Mouse (Mus musculus) forelimb bud, embryonic 11.5 days (tissue): ENCODE measurements around the gene Scg5.

Source experiments
- DNase-seq: peaks from one replicate; pipeline ENCODE4 v3.0.0-alpha.2; 2012; ENCODE audit warnings: low read depth, low spot score

The Scg5 gene

GRCm38 (mm10) chr2:113806851-113807577 is 21.9 kb downstream of the Scg5 start:
- no peak for DNase-seq

DNA sequence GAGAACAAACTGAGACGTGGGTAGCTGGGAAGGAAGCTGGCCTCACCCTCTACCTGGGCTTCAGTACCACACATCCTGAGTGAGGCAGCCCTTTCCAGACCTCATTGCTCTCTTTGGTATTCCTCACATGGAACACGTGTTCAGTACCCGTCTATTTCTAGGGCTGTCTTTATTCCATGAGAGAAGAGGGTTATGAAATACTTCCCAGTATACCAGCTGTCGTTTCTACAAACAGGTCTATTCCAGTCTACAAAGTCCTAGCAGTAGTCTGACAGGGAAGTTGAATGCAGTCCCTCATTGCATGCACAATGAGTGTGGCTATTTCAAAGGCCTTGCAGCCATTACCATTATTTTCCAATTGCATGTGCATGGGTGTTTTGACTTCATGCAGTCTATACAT is 23.2 kb downstream of the Scg5 start:
- no peak for DNase-seq

DNA sequence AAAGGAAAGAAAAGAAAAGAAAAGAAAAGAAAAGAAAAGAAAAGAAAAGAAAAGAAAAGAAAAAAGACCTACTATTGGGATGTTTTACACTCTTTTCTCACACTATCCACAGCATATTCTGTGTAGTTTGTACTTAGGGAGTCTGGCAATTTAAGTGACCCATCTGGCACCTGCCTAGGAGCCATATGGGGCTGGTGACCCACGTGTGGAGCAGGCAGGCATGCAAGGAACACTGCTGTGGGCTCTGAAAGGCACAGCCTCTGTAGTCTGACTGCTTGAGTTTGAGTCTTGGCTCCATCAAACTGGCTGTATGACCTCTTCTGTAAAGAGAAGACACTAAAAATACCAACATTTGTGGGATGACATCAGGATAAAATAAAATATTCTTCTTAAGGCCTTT is 25.2 kb downstream of the Scg5 start:
- no peak for DNase-seq

DNA sequence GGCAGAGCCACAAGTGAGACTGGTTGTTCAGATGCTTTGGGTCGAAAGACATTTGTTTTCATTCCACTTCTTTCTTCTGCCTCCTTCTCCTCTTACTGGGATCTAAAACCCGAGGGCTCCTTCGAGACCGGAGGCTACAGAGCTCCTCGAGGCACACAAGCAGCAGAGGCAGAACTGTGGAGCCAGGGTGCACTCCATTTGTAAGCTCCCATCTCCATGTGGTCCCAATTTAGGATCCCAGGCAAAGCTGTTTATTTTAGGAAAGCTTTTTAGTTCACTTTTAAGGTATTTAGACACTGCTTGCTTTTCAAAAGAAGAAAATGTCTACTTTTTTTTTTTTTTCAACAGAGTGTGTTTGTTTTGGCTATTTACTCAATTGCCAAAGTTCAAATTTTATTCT is 28.1 kb downstream of the Scg5 start:
- no peak for DNase-seq

- DNase-seq: no peak
Observed at GRCm38 (mm10) chr2:113798605-113799004, 30.3 kb downstream of the Scg5 start.

DNA sequence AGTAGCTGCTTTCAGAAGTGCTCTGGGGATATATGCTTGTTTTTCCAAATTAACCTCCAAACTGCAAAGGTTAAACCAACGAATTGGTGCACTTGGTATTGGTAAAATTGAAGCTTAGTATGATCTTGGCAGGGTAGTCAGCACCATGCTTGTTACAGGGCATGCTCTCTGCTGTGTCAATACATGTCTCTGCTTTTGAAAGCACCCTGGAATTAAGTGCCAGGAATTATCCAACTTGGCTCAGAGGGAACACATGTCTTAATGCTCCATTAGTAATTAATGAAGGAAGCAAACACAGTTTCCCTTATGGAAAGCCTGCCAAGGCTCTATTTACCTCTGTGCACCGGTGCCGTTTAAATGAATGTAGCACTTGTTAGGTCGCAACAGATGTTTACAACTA is 33.7 kb downstream of the Scg5 start:
- no peak for DNase-seq

DNA sequence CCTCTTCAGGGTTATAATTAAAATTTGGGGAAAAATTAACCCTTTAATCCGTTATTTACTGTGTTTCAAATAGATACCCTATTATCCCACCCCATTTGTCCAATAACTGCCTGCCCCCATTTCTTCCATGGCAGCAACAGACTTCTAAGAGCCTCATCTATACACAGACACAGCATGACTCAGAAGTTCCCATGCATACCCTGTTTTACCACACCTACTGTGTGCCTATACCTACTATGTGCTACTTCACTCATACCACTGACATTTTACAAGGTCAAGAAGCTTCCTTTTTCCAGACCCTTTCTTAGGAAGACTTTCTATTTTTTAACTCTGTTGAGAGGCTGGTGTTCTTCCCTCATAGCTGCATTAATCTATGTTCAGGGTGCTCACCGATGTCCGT is 35.4 kb downstream of the Scg5 start:
- DNase-seq: no peak

DNA sequence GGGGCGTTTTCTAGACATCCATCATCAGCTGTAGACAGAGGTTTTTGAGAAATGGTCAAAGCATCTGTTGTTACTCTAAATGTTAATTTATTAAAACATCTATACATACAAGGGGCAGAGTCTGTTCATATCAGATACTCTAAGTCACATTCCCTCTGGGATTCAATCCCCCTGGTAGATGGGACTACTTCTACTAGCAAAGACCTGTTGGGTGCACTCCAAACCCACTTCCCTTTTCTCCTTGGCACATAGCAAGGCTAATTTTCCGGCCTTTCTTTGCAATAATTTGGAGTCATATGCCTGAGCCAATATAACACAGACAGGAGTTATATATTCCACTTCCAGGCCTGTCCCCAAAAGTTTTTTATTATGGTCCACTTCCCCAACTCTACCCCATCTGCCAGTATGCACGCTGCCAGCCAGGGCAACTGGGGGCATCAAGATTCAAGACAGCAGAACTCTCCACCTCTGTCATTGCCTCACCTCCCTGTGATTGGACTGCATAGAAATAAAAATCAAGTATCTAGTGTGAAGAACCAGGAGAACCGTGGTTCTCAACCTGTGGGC is 40.0 kb downstream of the Scg5 start:
- no peak for DNase-seq

DNA sequence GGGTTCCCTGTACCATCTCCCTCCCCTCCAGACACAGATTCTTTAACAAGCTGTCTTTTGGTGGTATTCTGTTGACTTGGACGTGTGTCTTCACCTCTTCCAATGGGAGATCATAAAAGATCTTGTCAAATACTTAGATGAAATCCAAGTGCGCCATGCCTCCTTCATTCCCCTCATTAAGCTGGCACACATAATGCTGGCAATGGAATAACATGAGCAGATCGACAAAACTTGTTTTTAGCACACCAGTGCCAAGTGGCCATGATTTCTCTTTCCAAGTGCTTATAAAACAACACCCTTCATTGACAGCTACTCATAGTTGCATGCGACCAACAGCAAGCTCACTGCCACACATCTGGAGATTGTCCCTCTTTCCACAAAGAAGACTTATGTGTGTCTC is 41.0 kb downstream of the Scg5 start:
- DNase-seq: no peak

GRCm38 (mm10) chr2:113784851-113785250 is 44.1 kb downstream of the Scg5 start:
- DNase-seq: no peak

DNA sequence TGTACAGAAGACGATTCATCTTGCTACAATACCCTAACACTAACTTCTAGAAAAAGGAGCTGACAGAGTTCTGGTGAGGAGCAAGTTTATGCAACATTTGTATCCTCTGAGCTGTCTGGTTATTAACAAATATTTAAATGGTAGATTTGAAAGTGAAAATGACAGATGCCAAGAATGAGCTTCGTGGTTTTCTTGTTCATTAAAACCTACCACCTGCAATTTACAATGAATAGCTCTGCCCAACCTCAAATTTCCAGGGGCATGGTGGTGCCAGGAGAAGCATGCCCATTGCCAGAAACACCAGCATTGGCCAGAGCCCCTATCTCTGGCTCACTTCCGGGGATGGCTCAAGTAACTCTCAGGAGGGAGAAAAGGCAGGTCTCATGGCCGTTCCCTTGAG is 47.4 kb downstream of the Scg5 start:
- DNase-seq: no peak

GRCm38 (mm10) chr2:113781107-113781506 is 47.8 kb downstream of the Scg5 start:
- no peak for DNase-seq

GRCm38 (mm10) chr2:113779336-113779735 is 49.6 kb downstream of the Scg5 start:
- DNase-seq: no peak

- DNase-seq: no peak
Observed at GRCm38 (mm10) chr2:113778036-113778435, 50.9 kb downstream of the Scg5 start.

GRCm38 (mm10) chr2:113776297-113776696 is 52.6 kb downstream of the Scg5 start:
- DNase-seq: no peak

DNA sequence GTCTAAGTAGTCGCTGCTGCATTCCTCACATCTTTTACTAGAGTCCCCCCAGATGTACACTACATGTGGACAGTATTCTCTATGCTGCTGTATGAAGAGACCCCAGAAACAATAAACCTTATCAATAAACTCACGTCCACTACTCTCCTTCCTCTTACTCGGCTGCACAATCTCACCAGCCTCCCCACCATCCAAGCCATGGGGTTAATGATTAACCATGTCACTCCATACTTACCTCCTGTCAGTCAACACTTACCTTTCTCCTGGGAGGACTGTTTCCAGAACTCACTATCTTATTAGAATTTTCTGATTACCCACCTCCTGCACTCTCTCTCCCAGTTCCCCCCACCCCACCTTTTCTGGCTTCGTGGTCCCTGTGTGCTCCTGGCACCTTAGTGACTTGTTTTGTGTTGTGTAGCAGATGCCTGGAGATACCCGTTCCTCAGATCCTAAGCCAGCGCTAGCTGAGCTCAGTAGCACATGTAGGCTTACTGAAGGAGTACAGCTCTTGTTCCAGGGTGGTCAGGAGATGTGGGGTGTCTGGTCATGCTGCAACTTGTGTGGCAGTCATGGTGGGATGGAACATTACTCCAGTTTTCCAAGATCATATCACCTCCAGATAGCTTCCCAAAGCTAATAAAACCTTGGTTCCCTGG is 54.6 kb downstream of the Scg5 start:
- DNase-seq: no peak

DNA sequence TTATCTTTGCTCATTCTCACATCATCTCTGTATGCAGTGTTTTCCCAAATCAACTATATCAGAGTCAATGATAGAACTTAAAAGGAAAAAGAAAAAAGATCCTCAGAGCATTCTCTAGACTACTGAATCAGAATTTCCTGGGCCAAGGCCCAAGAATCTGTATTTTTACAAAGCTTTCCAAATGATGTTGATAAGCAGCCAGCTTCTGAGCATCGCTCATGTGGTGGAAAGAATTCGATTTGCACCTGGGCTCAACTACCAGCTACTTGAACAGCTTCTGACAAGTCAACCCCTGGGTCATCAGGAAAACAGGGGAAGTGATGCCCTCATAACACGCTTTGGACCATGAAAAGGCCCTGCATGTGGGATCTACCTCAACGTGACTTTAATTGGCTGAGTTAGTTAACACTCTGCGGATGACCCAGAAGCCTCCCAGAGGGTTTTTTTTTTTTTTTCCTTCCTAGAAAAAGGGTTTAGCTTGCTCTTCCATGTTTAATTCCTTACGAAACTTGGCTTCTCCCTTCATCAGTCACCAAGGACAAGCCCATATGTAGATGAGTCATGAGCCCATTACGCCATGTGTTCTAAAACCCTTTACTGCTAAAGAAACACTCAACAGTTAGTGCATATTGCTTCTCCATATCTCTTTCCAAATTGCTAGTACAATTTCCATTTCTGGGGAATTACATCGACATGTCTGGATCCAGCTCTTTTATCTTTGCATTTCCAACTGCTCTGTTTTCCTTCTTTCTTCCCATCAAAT is 60.2 kb downstream of the Scg5 start:
- no peak for DNase-seq

GRCm38 (mm10) chr2:113765885-113766284 is 63.0 kb downstream of the Scg5 start:
- DNase-seq: no peak

GRCm38 (mm10) chr2:113764968-113765367 is 64.0 kb downstream of the Scg5 start:
- DNase-seq: no peak

DNA sequence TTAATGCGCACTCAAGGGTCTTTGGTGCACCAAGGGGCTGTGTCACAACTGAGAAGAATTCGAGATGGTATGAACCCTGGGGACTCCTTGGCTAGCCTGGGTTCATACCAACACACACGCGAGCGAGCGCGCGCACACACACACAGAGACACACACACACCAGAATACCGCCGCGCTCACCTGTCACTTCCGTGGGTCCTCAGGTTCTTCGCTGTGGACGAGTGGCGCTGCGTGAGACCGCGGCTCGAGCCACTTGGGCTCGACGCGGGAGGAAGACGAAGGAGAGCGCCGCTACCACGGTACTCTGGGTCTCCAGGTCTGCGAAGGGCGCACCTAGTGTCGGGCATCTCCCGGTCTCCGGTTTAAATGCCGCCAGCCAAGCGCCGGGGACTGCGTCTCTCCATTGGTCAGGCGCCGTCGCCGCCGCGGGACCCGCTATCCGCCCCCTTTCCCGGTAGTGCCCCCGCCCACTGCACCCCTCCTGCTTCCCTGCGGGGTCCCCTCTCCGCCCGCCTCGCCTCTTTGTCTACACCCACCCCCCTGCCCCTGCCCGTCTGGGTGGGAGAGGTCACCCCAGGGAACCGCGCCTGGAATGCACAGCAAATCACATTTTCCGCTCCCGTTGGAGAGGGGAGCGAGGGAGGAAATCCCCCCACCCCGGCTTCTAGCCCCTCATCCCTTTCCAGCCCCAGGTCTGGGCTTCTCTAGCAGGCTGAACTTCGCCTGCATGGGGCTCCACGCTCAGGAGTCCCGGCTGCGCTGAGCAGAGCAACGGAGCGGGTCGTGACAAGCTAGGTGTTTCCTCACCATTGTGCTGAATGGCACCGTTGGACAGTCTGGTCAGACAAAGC is 70.4 kb downstream of the Scg5 start, which contains the start of gene Grem1:
Gene Grem1, minus strand, starts transcription at position 336 of the 851 bp plus-strand sequence.
- peak; percentile 30 for DNase-seq
